Comparison of ENCODE assay signal across 18 mouse cellular contexts in the genomic region with DNA sequence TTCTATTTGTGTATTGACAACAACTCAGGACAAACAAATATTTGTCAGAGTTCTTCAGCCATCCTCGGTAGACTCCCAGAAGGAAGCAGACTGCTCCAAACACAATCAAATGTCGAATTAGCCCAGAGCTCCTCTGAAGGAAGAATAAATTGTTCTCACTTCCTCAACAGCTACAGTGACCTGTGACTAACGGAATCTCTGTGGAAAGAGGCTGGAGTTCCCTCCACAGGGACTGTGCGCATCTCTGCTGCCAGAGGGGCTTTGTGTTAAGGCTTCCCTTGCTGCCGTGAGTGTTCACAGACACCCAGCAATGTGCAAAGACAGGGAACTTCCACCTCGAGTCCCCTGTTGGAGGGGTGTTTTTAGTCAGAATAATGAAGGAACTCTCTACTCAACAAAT.
A peak's percentile ranks its signal among the peaks of the same experiment; 100 is the strongest.
DNase-seq lines count a peak whose midpoint lies in the region; ATAC-seq lines count a peak whose summit lies in the region.
"Had no signal": no experiment of that assay in that cellular context is flagged by ENCODE, and none has a peak within 500 bp of the region (broad histone marks: within the 10 kb centered on the region; RNA-seq: fewer than 3 reads in every experiment).

No protein-coding gene starts in this region.

- no peak for DNase-seq in embryonic facial prominence, embryonic 10.5 days (ENCODE audit: low spot score)
- DNase-seq in A20 (ENCODE audit: low read depth, low spot score): peak; percentile 27
- no peak for DNase-seq in gastrocnemius, adult 8-10 months (ENCODE audit: low spot score in 2 of 2)
- DNase-seq in thymus, adult 18-20 months: no peak
- DNase-seq: adrenal gland, postnatal 14 days; cerebellum, adult 18-20 months; cerebellum, adult 9-11 months; cerebellum, postnatal 36 days; gastrocnemius, adult 2 months had no signal

- H3K9ac ChIP-seq in embryonic facial prominence, embryonic 13.5 days: no peak overlapping the region
- H3K9ac ChIP-seq in embryonic facial prominence, embryonic 15.5 days: no peak overlapping the region
- H3K9ac ChIP-seq: heart, embryonic 12.5 days; hindbrain, embryonic 15.5 days had no signal

- no peaks in the 10 kb centered on the region for H3K27me3 ChIP-seq in embryonic facial prominence, embryonic 13.5 days
- peaks cover 22% of the 10 kb centered on the region for H3K27me3 ChIP-seq in embryonic facial prominence, embryonic 10.5 days (replicated peaks; ENCODE audit: low read depth, poor library complexity, severe bottlenecking)
- no peaks in the 10 kb centered on the region; the same call in 1 of the 2 replicates for H3K27me3 ChIP-seq in embryonic facial prominence, embryonic 15.5 days
- H3K27me3 ChIP-seq: CH12.LX; hindbrain, embryonic 15.5 days; Patski had no signal

- H3K4me2 ChIP-seq in embryonic facial prominence, embryonic 13.5 days: no peak overlapping the region
- H3K4me2 ChIP-seq in embryonic facial prominence, embryonic 15.5 days (replicated peaks): no peak overlapping the region
- H3K4me2 ChIP-seq: heart, embryonic 12.5 days; hindbrain, embryonic 15.5 days had no signal

- no peak for ATAC-seq in embryonic facial prominence, embryonic 13.5 days (ENCODE audit: insufficient number of reproducible peaks, insufficient read depth, low FRiP score, low TSS enrichment, low read depth)
- no peak for ATAC-seq in embryonic facial prominence, embryonic 15.5 days (ENCODE audit: insufficient number of reproducible peaks, low FRiP score, low TSS enrichment, low read depth)
- ATAC-seq in megakaryocyte progenitor cell, adult 5-6 weeks (replicated peaks; ENCODE audit: poor library complexity): peak; percentile 49
- ATAC-seq: activated CD4-positive, CD25-positive, alpha-beta regulatory T cell, adult 4 months; intestine, embryonic 16.5 days; Patski had no signal

- no peaks in the 10 kb centered on the region for H3K9me3 ChIP-seq in embryonic facial prominence, embryonic 13.5 days
- H3K9me3 ChIP-seq in embryonic facial prominence, embryonic 10.5 days: no peaks in the 10 kb centered on the region
- no peaks in the 10 kb centered on the region for H3K9me3 ChIP-seq in embryonic facial prominence, embryonic 15.5 days (replicated peaks)
- H3K9me3 ChIP-seq: heart, embryonic 12.5 days; hindbrain, embryonic 15.5 days had no signal

- WGBS in embryonic facial prominence, embryonic 13.5 days: 35% methylated on average over 6 of the region's 6 CpGs
- WGBS in embryonic facial prominence, embryonic 10.5 days: 52% methylated on average over 6 of the region's 6 CpGs
- 24% methylated on average over 6 of the region's 6 CpGs for whole genome bisulfite sequencing in embryonic facial prominence, embryonic 15.5 days

- H3K27ac ChIP-seq in embryonic facial prominence, embryonic 13.5 days: peak overlapping the region; percentile 19; the same call in 1 of the 2 replicates
- H3K27ac ChIP-seq in embryonic facial prominence, embryonic 10.5 days (replicated peaks): no peak overlapping the region
- 0 out of 2 replicates have a peak overlapping the region, but pooled peaks have one; percentile 39 for H3K27ac ChIP-seq in embryonic facial prominence, embryonic 15.5 days (replicated peaks)
- H3K27ac ChIP-seq: gastrocnemius, adult 2 months; hindbrain, embryonic 15.5 days had no signal

- no peak overlapping the region for H3K4me3 ChIP-seq in embryonic facial prominence, embryonic 13.5 days
- no peak overlapping the region for H3K4me3 ChIP-seq in embryonic facial prominence, embryonic 10.5 days
- H3K4me3 ChIP-seq in embryonic facial prominence, embryonic 15.5 days (replicated peaks): no peak overlapping the region
- H3K4me3 ChIP-seq: gastrocnemius, adult 2 months; heart, embryonic 12.5 days; hindbrain, embryonic 15.5 days had no signal

- H3K36me3 ChIP-seq in embryonic facial prominence, embryonic 13.5 days: no peaks in the 10 kb centered on the region
- no peaks in the 10 kb centered on the region for H3K36me3 ChIP-seq in embryonic facial prominence, embryonic 10.5 days (replicated peaks)
- H3K36me3 ChIP-seq in embryonic facial prominence, embryonic 15.5 days: no peaks in the 10 kb centered on the region
- H3K36me3 ChIP-seq: heart, embryonic 12.5 days; hindbrain, embryonic 15.5 days had no signal

- H3K4me1 ChIP-seq in embryonic facial prominence, embryonic 13.5 days: peaks cover 20% of the 10 kb centered on the region
- peaks cover 12% of the 10 kb centered on the region for H3K4me1 ChIP-seq in embryonic facial prominence, embryonic 10.5 days
- peaks cover 12% of the 10 kb centered on the region for H3K4me1 ChIP-seq in embryonic facial prominence, embryonic 15.5 days
